Mouse (Mus musculus) spleen, embryonic (tissue): ENCODE measurements around the gene E130218I03Rik.

Experiments used
- CTCF ChIA-PET: fragments of 350-600 bp; sonication (Branson Sonifier 250); formaldehyde crosslinking; loops from one replicate; lab custom pipeline; 2022; lab: Charles Lee

Gene E130218I03Rik

GRCm38 (mm10) chr4:134243516-134244250 is at the start of gene E130218I03Rik:
Gene E130218I03Rik, plus strand, starts transcription at chr4:134243662.
- CTCF ChIA-PET = no interaction called here

GRCm38 (mm10) chr4:134199371-134199770 is 44.1 kb upstream of the E130218I03Rik start:
- CTCF ChIA-PET = no interaction called here

DNA sequence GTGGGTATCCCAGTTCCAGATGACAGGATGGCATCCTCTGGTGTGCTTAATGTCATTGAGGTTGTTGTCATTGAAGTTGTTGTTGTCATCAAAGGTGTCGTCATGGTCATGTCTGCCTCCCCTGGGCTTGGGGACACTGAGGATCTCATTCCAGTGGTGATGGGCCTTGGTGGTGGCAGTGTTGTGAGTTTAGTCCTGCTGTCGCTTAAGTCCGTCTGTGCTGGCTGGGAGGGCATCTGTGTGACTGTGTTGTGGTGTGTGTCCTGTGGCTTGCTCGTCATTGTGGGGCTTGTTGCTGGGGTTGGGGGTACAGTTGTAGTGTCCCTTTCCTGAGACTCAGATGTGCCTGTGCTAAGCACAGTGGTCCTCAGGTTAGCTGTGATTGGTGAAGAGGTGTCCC is 40.6 kb upstream of the E130218I03Rik start, which contains the start of gene Gm7534:
TSS of gene Gm7534 (minus strand) at position 101 of the 400 bp plus-strand sequence.
- CTCF ChIA-PET = no interaction called here

GRCm38 (mm10) chr4:134203340-134203896 is 40.0 kb upstream of the E130218I03Rik start:
- CTCF ChIA-PET = no interaction called here

DNA sequence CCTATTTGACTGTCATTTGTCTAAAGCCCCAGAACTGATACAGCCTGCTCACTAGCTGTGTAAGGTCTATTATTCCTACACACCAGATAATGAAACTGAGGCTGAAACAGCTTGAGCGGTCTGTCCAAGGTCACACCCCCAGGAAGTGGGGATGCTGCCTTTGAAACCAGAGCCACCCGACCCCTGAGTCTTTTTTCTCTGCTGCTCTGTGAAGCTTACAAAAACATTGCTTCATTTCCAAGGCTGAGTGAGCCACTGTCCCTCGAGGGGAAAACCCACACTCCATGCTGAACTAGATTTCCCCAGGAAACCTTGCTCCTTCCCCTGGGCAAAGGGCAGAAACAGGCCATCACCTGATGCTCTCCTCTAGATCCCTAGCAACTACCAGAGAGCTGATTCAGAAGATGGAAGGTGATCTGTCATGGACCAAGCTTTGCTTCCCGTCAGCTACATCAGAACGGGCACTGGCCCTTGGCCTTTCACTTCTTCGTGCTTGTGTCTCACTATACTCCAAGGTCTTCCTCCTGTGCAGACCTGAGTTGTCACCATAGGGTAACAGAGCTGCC is 36.9 kb upstream of the E130218I03Rik start:
- CTCF ChIA-PET = no interaction called here

DNA sequence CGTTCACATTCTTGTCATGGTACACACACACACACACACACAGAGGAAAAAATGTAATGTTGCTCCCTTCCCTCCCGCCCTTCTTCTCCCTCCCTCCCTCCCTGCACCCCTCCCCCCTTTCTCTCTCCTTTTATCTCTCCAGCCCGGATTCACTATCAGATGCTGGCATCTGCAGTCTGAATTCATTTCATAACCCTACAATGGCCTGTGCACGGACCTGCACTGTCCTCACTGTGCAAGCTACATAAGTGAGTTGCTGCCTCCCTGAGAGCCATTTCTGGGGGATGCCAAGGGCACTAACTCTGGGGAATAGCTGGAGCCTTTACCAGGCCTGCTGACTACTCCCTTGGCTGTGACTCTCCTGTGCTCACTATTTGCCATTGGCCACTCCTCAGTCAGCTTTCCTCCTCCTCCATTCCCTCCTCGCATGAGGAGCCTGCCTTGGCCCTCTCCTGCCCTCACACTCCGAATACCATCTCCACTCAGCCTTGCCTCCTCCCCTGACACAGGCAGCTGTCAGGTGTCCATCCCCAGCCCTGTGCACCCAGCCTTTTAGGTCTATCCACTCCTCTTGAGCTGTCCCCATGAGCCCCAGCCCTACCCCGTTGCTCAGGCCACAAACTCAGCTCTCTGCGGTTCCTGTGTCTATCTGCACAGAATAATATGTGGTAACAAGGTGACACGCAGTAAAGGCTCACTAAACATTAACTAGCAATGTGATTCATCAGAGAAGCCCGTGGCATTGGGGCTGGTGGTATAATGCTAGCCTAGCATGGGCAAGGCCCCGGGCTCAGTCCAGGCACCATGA is 20.5 kb upstream of the E130218I03Rik start:
- CTCF ChIA-PET = interaction anchor here (0.7 kb wide), 1 partner anchor 9 kb away, joined by 3 read pairs; no protein-coding TSS in a partner anchor

GRCm38 (mm10) chr4:134227194-134227593 is 16.3 kb upstream of the E130218I03Rik start, which contains the start of gene Catsper4:
Gene Catsper4, minus strand, starts transcription at chr4:134227383.
- CTCF ChIA-PET = no interaction called here

GRCm38 (mm10) chr4:134230431-134230830 is 13.0 kb upstream of the E130218I03Rik start:
- CTCF ChIA-PET = no interaction called here

GRCm38 (mm10) chr4:134234876-134235275 is 8.6 kb upstream of the E130218I03Rik start:
- CTCF ChIA-PET = no interaction called here

DNA sequence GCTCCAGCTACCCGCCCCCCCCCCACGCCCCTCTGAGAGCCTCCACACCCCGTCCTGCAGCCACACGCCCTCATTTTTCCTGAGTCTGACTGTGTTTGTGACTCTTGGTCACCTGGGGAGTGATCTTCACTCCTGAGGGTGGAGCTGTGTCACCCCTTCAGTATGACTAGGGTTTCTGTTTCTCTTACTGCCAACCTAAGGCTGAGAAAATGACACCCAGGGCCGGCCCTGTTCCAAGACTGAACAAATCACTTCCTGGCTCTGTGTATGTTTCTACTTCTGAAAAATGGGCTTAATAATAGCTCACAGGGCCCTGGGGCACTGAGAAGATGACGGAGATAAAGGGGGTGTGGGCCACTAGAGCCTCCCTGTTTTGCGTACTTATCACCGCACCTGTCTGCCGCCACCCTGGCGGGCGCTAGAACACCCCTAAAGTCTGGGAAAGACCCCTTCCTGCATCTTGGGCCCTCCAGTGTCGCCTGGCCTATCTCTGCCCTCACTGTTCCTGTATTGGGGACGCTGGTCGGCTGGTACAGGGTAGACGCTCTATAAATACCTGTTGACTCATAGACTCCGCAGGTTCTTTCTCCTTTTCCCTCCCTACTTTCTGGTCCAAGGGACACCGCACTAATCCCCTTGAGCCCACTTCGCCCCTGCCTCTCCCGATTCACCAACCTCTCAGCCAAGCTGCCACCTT is 5.7 kb upstream of the E130218I03Rik start:
- CTCF ChIA-PET = interaction anchor here (0.6 kb wide), 1 partner anchor 1429 kb away, joined by 3 read pairs; no protein-coding TSS in a partner anchor

DNA sequence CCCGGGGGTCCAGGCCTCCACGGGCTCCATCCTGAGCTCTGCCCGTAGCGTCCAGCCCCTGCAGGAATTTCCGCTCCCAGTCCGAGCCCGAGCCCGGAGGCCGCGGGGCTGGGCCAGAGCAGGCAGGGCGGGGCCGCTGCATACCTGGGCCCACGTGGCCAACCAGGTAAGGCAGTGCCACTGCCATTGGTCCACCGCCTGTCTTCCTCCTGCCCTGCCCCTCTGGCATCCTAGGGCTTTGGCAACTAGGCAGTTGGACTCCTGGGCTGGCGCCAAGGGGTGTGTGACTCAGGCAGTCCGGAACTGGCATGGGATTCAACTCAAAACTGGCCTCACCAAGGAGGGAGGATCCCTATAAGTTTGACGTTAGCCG is 5.2 kb upstream of the E130218I03Rik start, which contains the start of gene Cnksr1:
TSS of gene Cnksr1 (minus strand) at position 121 of the 373 bp plus-strand sequence.
- CTCF ChIA-PET = no interaction called here

- CTCF ChIA-PET = no interaction called here
Observed at GRCm38 (mm10) chr4:134238686-134239085, 4.8 kb upstream of the E130218I03Rik start.

DNA sequence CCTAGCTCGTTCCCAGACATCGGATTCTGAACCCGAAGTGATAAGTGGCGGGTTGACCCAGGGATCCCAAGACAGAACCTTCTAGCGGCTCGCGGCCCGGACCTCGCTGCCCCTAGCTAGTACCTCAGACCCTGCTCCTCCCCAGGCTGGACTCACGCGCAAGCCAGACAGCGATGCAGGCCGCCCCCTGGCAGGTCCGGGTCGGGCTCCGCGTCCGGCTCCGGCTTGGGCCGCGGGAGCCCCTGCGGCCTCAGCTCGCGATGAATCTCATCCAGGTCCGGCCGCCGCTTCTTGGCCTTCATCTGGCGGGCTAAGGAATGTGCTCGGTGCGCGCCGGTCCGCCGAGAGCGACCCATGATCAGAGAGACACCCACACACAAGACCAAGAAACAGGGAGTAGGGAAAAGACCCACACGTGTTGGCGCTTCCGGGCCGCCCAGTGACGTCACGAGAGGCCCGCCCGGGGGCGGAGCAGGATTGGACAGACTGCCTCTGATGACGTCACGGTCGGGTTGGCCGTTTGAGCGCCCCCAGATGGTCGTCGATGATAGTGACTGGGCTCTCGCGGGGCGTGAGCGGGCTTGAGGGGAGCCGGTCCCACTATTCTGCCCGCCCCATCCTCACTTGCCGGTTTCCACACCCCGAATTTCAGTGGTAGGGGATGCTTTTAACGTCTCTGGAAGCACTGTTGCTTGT is 1.8 kb downstream of the E130218I03Rik start, which contains the start of gene Zfp593:
TSS of gene Zfp593 (minus strand) at position 445 of the 696 bp plus-strand sequence.
- CTCF ChIA-PET = no interaction called here

GRCm38 (mm10) chr4:134246256-134246655 is 2.8 kb downstream of the E130218I03Rik start:
- CTCF ChIA-PET = interaction anchor here (0.6 kb wide), 1 partner anchor 107 kb away, joined by 3 read pairs; no protein-coding TSS in a partner anchor

DNA sequence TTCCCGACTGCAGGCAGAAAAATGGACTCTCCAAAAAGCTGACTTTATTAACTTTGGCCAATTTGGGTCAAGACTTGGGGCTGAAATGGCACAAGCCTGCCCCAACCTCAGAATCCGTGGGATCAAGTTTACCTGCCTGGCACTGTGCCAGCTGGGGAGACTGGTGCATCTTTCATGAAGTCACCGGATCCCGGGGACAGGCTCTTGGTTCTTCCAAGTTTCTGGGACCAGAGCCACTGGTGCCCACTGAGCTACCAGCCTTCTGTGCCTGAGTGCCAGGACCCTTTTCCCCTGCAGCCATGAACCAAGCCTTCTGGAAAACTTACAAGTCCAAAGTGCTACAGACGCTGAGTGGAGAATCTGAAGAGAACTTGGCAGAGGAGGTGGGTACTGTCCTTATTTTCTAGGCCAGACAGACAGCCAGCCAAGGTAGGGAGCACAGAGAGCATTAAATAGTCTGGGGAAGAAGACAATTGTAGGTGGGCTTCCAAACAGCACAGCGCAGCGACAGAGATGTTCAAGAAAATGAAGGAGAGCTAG is 3.3 kb downstream of the E130218I03Rik start, which contains the start of gene Gm30191:
TSS of gene Gm30191 (plus strand) at position 217 of the 540 bp plus-strand sequence.
- CTCF ChIA-PET = no interaction called here

DNA sequence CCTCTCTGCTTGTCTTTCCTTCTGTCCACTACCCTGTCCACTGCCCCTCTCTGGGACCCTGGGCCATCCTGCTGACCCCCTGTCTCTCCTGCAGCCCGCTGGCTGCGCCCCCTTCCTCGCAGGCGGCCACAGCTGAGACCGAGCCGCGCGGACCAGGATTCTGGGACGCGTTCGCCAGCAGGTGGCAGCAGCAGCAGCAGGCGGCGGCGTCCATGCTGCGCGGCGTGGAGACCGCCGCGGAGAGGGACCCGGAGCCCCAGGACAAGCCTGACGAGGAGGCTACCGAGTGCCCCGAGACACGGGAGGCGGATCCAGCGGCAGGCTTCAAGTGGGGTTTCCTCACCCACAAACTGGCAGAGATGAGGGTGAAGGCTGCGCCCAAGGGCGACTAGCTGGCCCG is 6.2 kb downstream of the E130218I03Rik start:
- CTCF ChIA-PET = interaction anchor here (0.6 to 1.0 kb wide), 2 partner anchors 9 to 143 kb away, joined by 3 to 5 read pairs; no protein-coding TSS in a partner anchor

DNA sequence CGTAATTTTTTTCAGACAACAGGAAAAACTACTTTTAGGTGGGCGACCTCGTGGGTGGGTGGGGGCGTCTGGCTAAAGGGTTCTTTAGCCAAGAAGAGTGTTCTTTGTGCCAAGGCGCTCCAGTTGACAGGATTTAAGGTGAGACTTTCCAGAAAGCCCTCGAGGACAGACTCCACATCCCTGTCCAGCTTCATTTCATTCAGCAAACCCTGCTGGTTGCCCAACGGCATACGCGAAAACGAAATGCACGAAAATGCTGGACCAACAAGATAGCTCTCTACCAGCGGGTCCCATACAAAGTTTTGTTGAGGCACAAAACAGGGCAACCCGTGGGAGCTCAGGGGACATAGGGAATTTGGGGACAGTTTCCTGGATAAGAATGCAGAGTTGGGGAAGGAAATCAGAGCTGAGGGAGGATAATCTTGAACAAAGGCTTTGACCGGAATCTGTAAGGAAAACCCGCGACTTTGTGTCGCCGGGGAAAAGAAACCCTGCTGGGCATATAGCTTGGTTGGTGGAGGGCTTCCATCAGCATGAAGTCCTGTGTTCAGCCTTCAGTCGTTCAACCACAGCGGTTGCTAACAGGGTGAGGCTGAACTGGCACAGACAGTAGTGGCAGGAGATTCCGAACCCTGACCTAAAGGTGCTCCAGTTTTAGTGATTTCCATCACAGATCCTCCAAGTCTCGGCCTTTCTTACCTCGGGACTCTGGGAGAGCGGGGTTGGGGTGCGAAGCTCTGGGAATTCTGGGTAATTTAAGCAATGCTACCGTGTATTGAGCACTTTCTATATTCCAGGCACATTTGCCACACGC is 6.9 kb downstream of the E130218I03Rik start:
- CTCF ChIA-PET = interaction anchor here (1.0 kb wide), 1 partner anchor 8 kb away, joined by 3 read pairs; no protein-coding TSS in a partner anchor

DNA sequence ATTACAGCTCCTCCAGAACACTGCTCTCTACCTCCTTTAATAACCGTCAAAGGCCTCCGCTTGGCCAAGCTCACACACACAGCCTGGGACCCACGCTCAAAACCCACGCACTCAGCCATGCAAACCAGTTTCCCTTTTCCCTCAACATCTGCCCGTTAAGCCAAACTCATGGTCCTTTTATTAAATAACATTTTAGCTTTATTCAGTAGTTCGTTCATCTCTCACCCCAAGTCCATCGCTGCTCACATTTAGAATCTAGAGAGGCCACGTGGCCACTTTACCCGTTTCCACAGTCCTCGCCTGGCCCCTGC is 7.4 kb downstream of the E130218I03Rik start:
- CTCF ChIA-PET = interaction anchor here (1.0 kb wide), 1 partner anchor 7 kb away, joined by 3 read pairs; no protein-coding TSS in a partner anchor
